Mouse (Mus musculus) R1 (cell line): ENCODE data around the gene Kcnn3.
A peak's percentile ranks its signal among the peaks of the same experiment; 100 is the strongest.

Experiments
- DNase-seq: peaks from one replicate; pipeline ENCODE4 v3.0.0-alpha.2; 2018; ENCODE audit warnings: low read depth, low spot score

Kcnn3 gene

GRCm38 (mm10) chr3:89565371-89565770 lies 45.4 kb downstream of the Kcnn3 start:
- no peak for DNase-seq

- DNase-seq = peak; percentile 47
These were observed 49.1 kb downstream of the Kcnn3 start for GRCm38 (mm10) chr3:89569058-89569457.

GRCm38 (mm10) chr3:89569707-89570324 lies 49.9 kb downstream of the Kcnn3 start:
- DNase-seq = no peak

- no peak for DNase-seq
These were observed 50.4 kb downstream of the Kcnn3 start for GRCm38 (mm10) chr3:89570362-89570761.

- DNase-seq = peak; percentile 87
These were observed 54.3 kb downstream of the Kcnn3 start for GRCm38 (mm10) chr3:89574260-89574659.

GRCm38 (mm10) chr3:89576381-89576780 lies 56.4 kb downstream of the Kcnn3 start:
- DNase-seq = no peak

- no peak for DNase-seq
These were observed 57.2 kb downstream of the Kcnn3 start for GRCm38 (mm10) chr3:89577154-89577553.

GRCm38 (mm10) chr3:89578083-89578482 lies 58.1 kb downstream of the Kcnn3 start:
- peak; percentile 75 for DNase-seq

GRCm38 (mm10) chr3:89578803-89579202 lies 58.8 kb downstream of the Kcnn3 start:
- no peak for DNase-seq

- DNase-seq = no peak
These were observed 64.3 kb downstream of the Kcnn3 start for GRCm38 (mm10) chr3:89584254-89584653.

- no peak for DNase-seq
These were observed 68.5 kb downstream of the Kcnn3 start for GRCm38 (mm10) chr3:89588436-89588835.

GRCm38 (mm10) chr3:89589321-89589720 lies 69.4 kb downstream of the Kcnn3 start:
- DNase-seq = no peak

- DNase-seq = no peak
These were observed 70.4 kb downstream of the Kcnn3 start for GRCm38 (mm10) chr3:89590386-89590785.

- DNase-seq = no peak
These were observed 71.5 kb downstream of the Kcnn3 start for GRCm38 (mm10) chr3:89591461-89591860.

GRCm38 (mm10) chr3:89592809-89593208 lies 72.8 kb downstream of the Kcnn3 start:
- no peak for DNase-seq

GRCm38 (mm10) chr3:89593524-89593923 lies 73.6 kb downstream of the Kcnn3 start:
- DNase-seq = no peak

GRCm38 (mm10) chr3:89598361-89598760 lies 78.4 kb downstream of the Kcnn3 start:
- DNase-seq = no peak

GRCm38 (mm10) chr3:89598967-89599366 lies 79.0 kb downstream of the Kcnn3 start:
- DNase-seq = peak; percentile 80

- DNase-seq = no peak
These were observed 81.1 kb downstream of the Kcnn3 start for GRCm38 (mm10) chr3:89601060-89601459.

- DNase-seq = no peak
These were observed 83.3 kb downstream of the Kcnn3 start for GRCm38 (mm10) chr3:89603300-89603699.

GRCm38 (mm10) chr3:89605235-89605634 lies 85.3 kb downstream of the Kcnn3 start:
- DNase-seq = no peak

GRCm38 (mm10) chr3:89607327-89607726 lies 87.4 kb downstream of the Kcnn3 start:
- peak; percentile 24 for DNase-seq

GRCm38 (mm10) chr3:89612048-89612447 lies 92.1 kb downstream of the Kcnn3 start:
- DNase-seq = no peak
